Mouse (Mus musculus) frontal cortex, adult 2 months (tissue): ENCODE results near the gene Slc12a4. TPM values are rescaled to one million over a fixed set of nuclear protein-coding genes. Genes with fewer than 3 reads are reported as not detected.
"Not testable (repeated sequence)": the region's sequence is repeated elsewhere in the genome, so short reads cannot be mapped to it uniquely, and the experiment has no call there.

Experiments used
- DNase-seq, 2 experiments: peaks; one replicate each; pipeline ENCODE4 v3.0.0; 2022; ENCODE audit warnings: low spot score in 1 of 2; ENCODE audit errors: extremely low spot score in 1 of 2
- polyA plus RNA-seq: library from polyadenylated mRNA; depleted of rRNA; stranded (reverse); fragments of >200 nt; gene quantifications from 2 replicates; pipeline ENCODE4 v1.2.3, GENCODE M21; 2012; rRNA removed

Slc12a4 gene
- polyA plus RNA-seq, result 24.9 and 28.3 TPM in 2 replicates

GRCm38 (mm10) chr8:105965905-105966341 is at the start of gene Slc12a4:
Gene Slc12a4 (minus strand): TSS chr8:105966097.
- no peak for DNase-seq

GRCm38 (mm10) chr8:106012203-106012602 is 46.3 kb upstream of the Slc12a4 start:
- DNase-seq, result not testable (repeated sequence)

DNA sequence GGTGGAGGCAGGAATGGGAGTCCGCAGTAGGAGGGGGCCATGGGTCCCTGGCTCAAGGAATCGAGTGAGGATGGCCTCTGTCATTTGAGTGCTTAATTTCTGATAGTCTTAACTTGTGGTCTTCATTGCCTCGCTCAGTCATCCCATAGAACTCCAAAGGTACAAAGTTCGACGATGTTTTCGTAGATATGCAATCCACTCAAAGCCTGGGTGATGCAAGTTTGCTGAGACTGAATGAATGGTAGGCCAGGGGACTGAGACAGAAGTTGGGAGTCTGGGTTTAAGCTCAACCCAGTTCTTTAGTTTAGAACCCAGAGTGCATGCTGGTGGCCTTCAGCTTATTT is 45.7 kb upstream of the Slc12a4 start, which contains the start of gene Ddx28:
TSS of gene Ddx28 (minus strand) at position 240 of the 344 bp plus-strand sequence.
- no peak for DNase-seq

DNA sequence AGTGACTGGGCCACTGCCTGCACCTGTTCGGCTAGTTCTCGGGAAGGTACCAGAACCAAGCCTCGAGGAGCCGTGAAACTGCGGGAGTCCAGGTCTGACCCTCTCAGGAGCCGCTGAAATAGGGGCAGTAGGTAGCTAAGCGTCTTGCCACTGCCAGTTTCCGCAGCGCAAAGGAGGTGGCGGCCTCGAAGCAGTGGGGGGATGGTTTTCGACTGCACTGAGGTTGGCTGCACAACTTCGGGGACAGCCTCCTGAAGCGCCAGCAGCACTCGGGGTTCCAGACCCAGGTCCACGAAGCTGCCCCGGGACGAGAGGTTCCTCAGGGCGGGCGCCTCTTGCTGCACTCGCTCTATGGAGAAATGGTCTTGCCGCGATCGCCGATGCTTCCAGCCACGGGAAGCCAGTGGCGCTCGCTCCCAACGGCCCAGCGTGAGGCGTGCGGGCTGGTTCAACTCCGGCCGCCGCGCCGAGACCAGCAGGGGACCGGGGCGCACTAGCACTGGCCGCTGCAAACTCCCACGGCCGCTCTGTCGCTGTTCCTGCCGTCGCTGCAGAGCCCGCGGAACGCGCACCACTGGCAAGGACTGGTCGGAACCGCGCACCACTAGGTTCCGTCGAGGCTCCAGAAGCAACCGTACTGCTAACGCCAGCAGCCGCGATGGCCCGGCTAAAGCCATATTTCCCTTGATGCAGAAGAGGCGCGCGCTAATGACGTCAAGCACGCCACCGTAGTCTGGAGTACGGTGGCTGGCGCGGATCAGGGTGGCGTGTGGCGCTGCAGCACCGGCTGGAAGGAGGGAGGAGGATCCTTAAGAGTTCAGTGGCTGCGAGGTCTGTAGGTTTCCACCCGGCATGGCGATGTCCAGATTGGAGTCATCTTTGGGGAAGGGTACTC is 45.1 kb upstream of the Slc12a4 start:
- peak; percentile 86 to 96 for DNase-seq

- not testable (repeated sequence) for DNase-seq
Observed at GRCm38 (mm10) chr8:106007891-106008290, 42.0 kb upstream of the Slc12a4 start.

- no peak for DNase-seq
Observed at GRCm38 (mm10) chr8:106007135-106007534, 41.2 kb upstream of the Slc12a4 start.

- DNase-seq, result no peak
Observed at GRCm38 (mm10) chr8:106006413-106006812, 40.5 kb upstream of the Slc12a4 start.

DNA sequence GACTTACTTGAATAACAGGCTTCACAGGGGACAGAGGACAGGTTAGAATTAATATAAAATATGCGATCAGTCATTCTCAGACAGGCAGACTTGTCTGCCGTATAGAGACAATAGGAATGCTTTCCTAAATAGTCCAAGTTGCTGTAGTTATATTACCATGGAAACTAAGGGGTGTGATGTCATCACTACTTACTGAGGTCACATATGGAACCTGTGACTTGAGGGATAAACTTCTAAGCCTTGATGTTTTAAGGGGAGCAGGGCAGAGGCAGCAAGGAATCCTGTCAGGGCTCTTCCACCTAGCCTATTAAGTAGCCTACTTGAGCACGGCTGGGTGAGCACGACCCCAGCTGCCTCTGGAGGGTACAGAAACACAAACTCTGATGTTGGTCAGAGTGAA is 40.0 kb upstream of the Slc12a4 start, which contains the start of gene Dpep2nb:
TSS of gene Dpep2nb (minus strand) at position 101 of the 400 bp plus-strand sequence.
- DNase-seq, result no peak

DNA sequence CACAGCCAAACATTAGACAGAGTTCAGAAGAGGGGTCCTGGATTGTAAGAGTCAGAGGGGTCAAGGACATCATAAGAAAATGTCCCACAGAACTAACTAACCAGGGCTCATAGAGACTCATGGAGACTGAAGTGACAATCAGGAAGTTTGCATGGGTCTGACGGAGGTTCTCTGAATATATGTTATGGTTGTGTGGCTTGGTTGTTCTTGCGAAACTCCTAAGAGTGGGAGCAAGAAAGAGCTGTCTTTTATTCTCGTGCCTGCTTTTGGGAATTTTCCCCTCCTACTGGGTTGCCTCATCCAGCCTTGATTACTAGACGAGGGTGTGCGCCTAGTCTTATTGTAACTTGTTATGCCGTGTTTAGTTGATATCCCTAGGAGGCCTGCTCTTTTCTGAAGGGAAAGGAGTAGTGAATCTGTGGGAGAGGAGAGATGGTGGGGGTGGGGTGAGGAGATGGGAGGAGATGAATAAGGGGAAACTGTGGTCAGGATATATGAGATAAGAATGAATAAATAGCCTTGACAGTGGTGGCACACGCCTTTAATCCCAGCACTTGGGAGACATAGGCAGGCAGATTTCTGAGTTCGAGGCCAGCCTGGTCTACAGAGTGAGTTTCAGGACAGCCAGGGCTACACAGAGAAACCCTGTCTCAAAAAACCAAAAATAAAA is 38.8 kb upstream of the Slc12a4 start:
- no peak for DNase-seq

- DNase-seq, result no peak
Observed at GRCm38 (mm10) chr8:106001908-106002307, 36.0 kb upstream of the Slc12a4 start.

DNA sequence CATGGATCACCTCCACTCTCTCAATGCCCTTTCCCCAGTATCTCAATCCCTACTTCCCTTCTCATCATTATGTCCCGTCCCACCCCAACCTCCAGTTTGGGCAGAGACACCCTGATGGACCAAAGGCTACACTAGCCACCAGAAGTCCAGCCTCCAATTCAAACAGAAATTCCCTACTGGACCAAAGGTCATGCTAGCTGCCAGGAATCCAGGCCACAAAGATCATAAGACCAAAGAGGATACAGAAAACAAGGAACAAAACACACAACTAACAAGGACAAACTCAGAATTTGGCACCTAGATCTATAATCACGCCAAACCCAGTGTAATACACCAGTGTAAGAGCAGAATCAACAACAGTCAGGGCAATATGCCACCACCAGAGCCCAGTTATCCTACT is 33.1 kb upstream of the Slc12a4 start:
- no peak for DNase-seq

GRCm38 (mm10) chr8:105996359-105996758 is 30.5 kb upstream of the Slc12a4 start:
- no peak for DNase-seq

GRCm38 (mm10) chr8:105993226-105993625 is 27.3 kb upstream of the Slc12a4 start:
- no peak for DNase-seq

GRCm38 (mm10) chr8:105992499-105992898 is 26.6 kb upstream of the Slc12a4 start:
- DNase-seq, result no peak

- DNase-seq, result no peak
Observed at GRCm38 (mm10) chr8:105991546-105991945, 25.6 kb upstream of the Slc12a4 start.

- DNase-seq, result peak; percentile 30 to 83
Observed at GRCm38 (mm10) chr8:105990856-105991387, 25.0 kb upstream of the Slc12a4 start, which contains the start of gene Dus2. Gene Dus2 (plus strand): TSS chr8:105991337.

DNA sequence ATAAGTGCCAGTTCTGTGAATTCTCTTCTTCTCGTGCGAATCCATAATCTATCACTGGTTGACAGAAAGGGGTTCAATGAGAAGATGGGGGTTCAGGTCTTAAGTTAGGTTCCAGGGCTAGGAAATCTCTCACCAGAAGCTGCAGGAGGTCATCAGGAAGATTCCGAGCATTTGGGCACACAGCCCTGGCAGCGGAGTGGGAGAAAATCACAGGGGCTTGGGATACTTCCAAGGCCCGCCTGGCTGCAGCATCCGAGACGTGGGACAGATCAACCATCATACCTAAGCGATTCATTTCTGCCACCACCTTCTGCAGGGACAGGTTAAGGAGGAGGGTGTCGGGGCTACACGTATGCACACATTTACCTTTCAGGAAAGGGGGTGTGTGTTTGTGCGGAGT is 22.6 kb upstream of the Slc12a4 start:
- no peak for DNase-seq

GRCm38 (mm10) chr8:105983406-105983805 is 17.5 kb upstream of the Slc12a4 start:
- not testable (repeated sequence) for DNase-seq

DNA sequence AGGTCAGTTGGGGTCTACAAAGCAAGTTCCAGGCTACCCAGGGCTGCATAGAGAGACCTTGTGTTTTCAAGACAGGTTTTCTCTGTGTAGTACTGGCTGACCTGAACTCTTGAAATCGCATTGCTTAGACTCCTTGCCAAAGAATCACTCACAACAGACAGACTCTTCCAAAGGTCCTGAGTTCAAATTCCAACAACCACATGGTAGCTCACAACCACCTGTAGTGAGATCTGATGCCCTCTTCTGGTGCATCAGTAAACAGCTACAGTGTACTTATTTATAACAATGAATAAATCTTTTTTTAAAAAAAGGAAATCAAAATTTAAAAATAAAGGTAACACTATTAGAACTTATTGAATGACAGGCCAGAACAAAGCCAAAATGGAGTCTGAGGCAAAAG is 15.2 kb upstream of the Slc12a4 start:
- no peak for DNase-seq

DNA sequence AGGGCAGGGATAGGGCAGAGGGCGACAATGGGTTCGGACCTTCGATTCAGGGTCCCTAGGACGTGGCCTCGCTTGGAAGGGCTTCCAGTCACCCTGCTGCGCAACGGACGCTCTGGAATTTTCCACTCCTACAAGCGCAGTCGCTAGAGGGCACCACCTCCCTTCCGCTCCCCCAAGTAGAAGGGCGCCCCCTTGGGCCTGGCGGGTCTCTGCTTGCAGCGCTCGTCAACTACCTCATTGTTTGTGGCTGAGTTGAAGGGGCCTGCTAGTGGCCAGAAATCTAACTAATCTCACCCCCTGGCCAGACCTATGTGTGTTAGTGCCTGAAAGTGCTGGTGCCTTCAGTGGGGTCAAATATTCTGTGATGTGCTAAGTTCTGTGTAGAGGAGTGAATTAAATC is 13.4 kb upstream of the Slc12a4 start, which contains the start of gene Dpep3:
TSS of gene Dpep3 (minus strand) at position 105 of the 400 bp plus-strand sequence.
- DNase-seq, result no peak

- DNase-seq, result no peak
Observed at GRCm38 (mm10) chr8:105975363-105975762, 9.5 kb upstream of the Slc12a4 start.
